Mouse (Mus musculus): ENCODE measurements around the gene Kcnc2. TPM values are rescaled to one million over a fixed set of nuclear protein-coding genes. Genes with fewer than 3 reads are reported as not detected.
A peak's percentile ranks its signal among the peaks of the same experiment; 100 is the strongest.

Kcnc2 gene
- total RNA-seq, 2 experiments from 2014 or later, result not detected

DNA sequence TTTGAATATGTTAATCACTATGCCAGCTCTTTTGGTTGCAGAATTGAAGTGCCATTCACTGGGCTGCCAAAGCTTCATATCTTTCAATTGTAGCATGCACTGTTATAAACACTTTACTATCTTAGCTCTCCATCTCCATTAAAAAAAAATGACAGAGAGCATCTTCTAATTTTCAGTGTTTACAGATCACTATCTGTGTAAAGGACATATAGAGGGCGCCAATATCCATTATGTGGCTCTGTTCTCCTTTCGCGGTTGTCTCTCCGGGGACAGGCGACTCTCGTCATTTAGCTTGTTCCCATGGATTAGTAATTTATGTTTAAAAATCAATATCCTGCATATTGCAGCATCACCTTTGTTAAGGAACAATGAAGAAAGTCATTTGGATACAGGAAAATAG is 109.7 kb downstream of the Kcnc2 start:
- ATAC-seq (replicated peaks; ENCODE audit: poor library complexity), result no peak

DNA sequence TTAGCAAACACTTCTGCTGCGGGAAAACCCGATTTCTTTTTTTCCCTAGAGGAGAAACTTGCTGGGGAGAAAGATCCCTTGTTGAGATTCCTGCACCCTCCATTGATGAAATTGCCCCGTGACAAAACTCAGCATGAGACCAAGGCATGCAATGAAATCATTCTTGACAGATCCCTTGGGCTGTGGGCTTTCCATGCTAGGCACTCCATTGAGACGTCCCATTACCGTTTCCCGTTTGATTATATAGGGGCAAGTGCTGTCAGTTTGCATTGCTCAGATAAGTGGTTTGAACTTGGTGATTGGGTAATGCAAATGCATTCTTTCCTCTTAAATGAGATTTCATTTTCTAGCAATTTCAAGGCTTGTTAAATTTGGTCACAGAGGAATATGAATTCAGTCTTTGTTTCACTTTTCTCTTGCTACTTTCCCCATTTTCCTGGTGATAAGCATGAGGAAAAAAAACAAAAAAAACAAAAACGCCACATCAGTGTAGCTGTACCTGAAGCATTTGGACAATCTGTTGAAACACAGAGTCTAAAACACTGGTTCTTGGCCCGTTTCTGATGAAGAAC is 123.6 kb downstream of the Kcnc2 start:
- no peak for ATAC-seq (replicated peaks; ENCODE audit: poor library complexity)

DNA sequence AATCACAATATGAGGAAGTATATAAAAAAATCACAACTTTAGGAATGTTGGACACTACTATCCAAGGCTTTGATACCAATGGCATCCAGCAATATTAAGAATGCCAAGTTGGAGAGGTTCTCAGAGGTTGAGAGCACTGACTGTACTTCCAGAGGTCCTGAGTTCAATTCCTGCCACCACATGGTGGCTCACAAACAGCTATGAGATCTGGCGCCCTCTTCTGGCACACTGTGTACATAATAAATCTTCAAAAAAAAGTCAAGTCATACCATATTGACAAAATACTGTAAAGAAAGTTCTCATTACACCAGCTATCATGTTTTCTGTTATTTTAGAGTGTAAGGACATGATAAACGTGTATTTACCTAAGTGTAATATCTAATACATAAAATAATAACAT is 126.3 kb downstream of the Kcnc2 start:
- ATAC-seq (replicated peaks; ENCODE audit: poor library complexity), result no peak

DNA sequence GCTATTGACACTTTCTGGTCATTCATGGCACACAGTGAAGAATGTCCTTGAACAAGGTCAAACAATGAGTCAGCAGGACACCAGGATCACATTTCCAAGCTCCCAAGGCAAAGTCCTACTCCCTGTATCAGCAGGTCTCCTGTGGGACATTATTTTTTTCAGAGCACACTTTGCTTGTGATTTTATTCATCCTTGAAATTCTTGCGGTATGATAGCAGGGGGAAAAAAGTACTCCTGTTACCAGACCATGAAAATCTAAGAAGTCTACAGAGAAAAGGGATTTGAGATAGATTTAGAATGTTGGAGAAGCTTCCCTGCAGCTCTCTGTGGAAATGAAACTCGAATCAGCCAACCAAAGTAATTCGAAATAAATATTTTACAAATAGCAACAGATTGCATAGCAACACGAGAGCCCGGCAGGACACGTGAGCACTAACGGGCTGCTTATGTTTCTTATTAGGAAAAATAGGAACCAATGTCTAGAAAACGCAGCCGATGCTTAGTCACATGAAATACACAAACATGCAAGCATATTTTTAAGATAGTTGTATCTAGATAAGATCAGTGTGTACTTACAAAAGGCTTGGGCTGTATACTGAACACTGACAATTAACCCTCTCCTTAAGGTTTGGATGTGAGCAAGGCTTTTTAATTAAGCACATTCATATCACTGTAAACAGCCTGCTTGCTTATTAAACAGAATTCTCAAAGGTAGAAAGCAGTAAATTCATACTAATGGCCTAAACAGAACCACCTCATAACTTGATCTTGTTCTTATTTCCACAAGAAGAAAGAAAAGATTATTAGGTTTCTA is 129.9 kb downstream of the Kcnc2 start:
- ATAC-seq (replicated peaks; ENCODE audit: poor library complexity), result no peak

GRCm38 (mm10) chr10:112409525-112409924 is 138.6 kb downstream of the Kcnc2 start:
- no peak for ATAC-seq (replicated peaks; ENCODE audit: poor library complexity)

GRCm38 (mm10) chr10:112423327-112423726 is 152.4 kb downstream of the Kcnc2 start:
- ATAC-seq (replicated peaks; ENCODE audit: poor library complexity), result no peak

- no peak for ATAC-seq (replicated peaks; ENCODE audit: poor library complexity)
These were observed 166.0 kb downstream of the Kcnc2 start for GRCm38 (mm10) chr10:112436950-112437349.

DNA sequence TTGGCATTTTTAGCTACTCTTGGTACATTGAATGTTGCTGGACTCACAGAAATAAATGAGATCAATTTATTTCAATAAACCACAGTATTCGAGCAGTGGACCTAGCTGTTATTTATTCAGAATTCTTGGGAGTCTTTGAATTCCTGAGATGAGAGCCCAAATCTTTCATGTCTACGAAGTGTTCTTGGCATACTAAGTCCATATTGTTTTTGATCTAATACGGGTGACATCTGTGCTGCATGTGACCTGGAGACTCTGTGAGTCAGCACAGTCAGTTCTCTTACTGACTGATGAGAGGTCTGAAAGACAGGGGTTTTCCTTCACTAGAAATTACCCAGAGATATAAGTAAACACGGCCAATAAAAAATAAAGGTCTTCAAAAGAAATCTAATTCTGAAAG is 173.7 kb downstream of the Kcnc2 start:
- no peak for ATAC-seq (replicated peaks; ENCODE audit: poor library complexity)

GRCm38 (mm10) chr10:112450910-112451309 is 180.0 kb downstream of the Kcnc2 start:
- ATAC-seq (replicated peaks; ENCODE audit: poor library complexity), result peak; percentile 39; the same call in 1 of the 2 replicates

DNA sequence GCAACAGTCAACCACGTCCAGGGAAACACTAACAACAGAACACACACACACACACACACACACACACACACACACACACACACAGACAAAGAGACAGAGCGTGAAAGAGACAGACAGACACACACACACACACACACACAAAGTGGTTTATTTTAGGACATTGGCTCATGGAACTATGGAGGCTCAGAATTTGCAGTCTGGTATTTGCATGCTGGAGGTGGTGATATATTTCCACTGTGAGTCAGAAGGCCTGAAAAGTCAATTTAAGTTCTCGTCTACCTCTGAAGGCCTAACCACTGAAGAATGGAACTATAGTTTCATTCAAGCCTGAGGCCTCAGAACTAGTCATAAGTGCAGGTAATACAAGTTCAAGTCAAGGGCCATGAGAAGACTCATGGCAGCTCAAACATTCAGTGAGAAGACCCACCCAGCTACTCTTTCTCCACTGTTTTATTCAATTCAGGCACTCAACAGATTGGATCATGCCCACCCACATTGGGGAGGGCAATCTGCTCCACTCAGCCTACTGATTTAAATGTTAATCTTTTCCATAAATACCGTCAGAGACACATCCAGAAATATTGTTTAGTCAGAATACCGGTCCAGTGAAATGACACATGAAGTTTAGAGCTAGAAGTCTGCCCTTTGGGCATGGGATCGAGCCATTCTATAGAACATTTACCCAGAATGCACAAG is 197.9 kb downstream of the Kcnc2 start:
- no peak for ATAC-seq (replicated peaks; ENCODE audit: poor library complexity)

DNA sequence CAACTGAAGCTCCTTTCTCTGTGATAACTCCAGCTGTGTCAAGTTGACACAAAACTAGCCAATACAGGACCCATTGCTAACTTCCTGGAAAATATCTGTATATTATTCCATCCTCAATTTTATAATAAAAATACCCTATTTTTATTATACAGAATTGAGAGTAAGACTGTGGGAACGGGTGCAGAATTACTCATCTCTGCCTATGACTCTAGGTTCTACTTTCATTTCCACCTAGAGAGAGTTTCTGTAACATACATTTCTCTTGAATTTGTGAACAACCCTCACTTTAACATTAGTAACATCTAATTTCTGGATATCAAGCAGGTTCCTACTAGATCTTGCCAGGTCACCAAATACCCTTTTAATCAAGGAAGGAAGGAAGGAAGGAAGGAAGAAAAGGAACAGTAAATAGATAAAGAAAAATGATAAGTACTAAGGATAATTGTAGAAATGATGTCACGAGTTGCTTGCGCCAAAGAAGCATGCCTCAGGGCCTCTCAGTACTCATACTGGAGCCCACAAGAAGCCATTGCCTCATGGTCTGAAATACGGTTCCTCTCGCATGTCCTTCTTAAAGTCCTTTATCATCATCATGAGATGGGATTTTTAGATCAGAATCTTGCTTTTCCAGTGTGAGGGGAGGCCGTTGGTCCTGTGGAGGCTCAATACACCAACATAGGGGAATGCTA is 203.3 kb downstream of the Kcnc2 start:
- no peak for ATAC-seq (replicated peaks; ENCODE audit: poor library complexity)

GRCm38 (mm10) chr10:112481461-112481860 is 210.5 kb downstream of the Kcnc2 start:
- no peak for ATAC-seq (replicated peaks; ENCODE audit: poor library complexity)

DNA sequence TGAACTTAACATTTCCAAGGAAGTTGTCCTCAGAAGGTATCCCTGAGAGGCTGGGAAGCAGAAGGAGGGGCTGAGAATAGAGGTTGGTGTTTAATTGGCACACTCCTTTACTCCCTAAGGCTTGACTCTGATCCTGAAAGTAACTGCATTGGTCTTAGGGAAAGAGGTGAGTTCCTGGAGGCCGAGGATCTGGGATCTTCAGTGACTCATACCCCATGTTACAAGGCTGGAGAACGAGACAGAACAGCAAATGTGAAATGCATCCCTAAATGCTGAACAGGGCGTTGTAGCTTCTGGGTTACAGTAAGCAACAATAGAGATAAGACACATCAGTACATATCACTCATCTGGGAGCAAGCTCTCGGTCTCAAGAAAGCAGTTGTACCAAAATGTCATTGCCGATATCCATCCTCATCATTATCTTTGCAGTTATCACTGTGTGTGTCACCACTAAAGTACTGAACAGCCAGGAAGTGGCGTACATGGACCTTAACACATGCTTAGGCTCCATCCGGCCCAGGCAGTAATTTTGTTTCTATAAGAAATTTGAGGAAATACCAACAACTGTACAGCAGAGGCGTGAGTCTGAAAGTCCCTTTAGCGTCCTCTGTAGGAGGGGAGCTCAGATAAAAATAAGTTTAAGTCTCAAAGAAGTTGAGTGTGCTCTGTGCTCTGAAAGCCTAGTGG is 211.1 kb downstream of the Kcnc2 start:
- no peak for ATAC-seq (replicated peaks; ENCODE audit: poor library complexity)

DNA sequence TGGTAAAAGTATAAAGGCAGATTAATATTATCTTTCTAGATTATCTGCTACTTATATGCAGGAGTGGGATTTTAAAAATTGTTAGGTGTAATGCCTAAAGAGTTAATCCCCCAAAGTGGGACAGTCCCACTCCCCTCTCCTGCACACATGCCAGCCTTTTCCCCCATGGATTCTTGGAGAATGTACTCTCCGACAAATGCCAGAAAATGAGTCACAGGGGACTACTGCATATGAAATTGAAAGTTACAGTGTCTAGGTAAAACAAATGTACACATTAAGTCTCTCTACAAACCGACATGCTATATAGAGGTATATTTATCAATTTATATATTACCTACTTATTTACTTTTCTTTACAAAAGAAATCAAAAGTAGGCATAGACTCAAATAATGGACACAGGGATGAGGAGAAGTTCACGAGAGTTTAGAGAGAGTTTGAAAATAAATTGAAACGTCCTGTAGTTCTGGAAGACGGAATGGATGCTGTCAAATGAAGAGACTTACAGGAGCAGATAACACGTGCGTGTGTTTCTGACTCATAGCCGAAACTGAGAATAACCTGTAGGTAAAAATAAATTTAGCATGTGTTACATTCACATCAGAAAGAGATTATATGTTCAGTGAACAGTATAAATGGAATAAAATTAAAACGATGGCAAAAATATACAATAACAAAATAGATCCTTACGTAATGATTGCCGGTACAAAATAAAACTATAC is 213.6 kb downstream of the Kcnc2 start:
- no peak for ATAC-seq (replicated peaks; ENCODE audit: poor library complexity)

DNA sequence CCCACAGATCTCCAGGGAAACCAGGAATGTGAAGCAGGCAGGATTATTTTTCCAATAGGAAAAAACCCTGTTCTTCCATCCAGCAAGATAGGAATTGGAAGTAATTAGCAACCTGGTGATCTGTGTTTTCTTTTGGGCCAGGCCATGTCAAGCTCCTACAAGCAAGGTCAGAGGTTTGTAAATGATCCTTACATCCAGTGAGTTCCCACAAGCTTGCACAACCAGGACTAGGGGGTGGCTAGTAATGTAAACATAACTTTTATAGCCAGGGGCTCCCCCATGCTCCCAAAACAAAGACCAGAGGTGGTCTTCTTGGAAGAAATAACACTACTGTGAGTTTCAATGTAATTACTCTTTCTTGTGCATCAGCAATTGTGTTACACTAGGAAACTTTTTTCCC is 214.9 kb downstream of the Kcnc2 start:
- no peak for ATAC-seq (replicated peaks; ENCODE audit: poor library complexity)

DNA sequence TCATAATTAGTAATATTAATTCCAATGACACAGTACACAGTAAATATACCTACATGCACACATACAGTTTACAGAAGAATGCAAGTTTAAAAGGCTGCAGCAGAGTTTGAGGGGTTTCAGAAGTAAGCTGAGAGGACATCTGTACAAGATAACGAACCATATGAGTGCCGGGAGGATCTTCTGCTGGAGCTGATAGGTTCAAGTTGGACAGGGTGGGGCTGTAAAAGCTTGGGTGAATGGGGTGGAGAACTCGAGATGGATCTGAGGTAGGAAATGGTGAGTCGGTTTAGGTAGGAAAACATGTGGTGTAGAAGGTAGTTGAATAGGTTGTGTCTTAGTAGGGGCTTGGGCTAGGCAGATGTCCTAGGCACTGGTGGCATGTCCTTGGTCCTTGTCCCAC is 217.8 kb downstream of the Kcnc2 start:
- ATAC-seq (replicated peaks; ENCODE audit: poor library complexity), result no peak

Data from megakaryocyte progenitor cell, adult 5-6 weeks (primary cell).